Mouse (Mus musculus): Measurements from ENCODE around the gene Trpc7.

The Trpc7 gene

GRCm38 (mm10) chr13:56895893-56896292, at the start of gene Trpc7:
Gene Trpc7 (minus strand): TSS chr13:56895993.
- no peak for DNase-seq (ENCODE audit: low spot score in 2 of 2)

- DNase-seq (ENCODE audit: low spot score in 2 of 2), result no peak
These were observed 43.5 kb upstream of the Trpc7 start for GRCm38 (mm10) chr13:56939261-56939660.

DNA sequence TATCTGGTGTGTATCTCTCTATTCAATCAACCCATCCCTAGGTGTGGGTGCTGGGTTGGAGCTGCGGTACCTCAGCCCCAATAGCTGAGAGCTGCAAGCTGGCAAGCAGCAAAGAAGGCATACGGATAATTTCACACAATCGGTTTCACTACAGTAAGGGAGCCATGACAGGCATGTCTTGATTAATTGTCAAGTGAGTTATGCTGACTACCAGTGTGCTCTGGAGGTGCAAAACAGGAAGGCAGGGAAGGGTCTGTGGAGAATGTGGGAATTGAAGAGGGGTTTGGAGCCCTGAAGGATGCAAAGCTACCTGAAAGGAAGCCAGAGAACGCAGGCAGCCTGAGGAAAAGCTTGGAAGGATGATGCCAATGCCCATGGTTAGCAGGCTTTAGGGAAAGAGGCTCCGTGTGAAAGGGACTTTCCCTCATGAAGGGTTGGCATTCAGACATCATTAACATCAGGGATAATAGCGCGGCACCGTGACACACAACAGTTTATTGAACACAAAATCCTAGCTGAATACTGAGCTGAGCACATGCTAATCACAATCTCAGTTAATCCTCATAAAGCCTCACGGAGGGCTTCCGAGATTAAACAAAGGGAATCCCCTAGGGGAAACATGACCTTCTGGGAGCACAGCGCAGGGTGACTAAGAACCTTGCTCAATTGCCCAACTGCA, 38.2 kb upstream of the Trpc7 start:
- DNase-seq (ENCODE audit: low spot score in 2 of 2), result no peak

- no peak for DNase-seq (ENCODE audit: low spot score in 2 of 2)
These were observed 34.6 kb upstream of the Trpc7 start for GRCm38 (mm10) chr13:56930421-56930820.

DNA sequence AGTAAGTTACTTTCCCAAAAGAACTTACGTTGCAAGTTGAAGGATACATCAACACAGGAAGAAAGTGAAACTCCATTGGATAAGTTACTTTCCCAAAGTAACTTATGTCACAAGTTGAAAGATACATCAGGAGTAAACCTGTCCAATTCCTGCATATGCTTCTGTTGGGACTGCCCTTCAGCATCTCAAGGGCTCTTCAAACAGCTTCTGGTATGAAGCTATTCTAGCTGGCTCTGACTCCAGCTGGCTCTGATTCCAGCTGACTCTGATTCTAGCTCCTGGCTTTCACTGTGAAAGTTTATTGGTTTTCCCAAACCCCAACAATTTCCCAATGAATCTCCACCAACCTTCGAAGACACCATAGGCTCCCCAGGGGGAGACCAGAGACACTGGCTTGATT, 27.2 kb upstream of the Trpc7 start:
- no peak for DNase-seq (ENCODE audit: low spot score in 2 of 2)

DNA sequence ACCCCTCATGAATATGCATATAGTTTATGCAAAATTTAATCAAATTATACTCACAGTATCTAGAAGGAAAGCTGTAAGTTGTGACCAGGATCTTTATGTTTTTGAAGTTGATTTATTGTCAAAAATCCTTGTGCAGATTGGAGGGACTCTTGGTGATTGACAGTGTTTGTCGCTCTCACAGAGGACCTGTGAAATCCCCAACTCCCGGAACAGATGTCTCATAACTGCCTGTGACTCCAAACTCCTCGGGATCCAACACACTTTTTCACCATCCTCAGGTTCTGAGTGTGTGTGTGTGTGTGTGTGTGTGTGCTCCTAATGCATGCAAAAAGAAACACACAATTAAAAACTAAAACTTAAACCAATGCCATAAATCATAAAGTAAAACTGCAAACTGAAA, 25.5 kb upstream of the Trpc7 start:
- no peak for DNase-seq (ENCODE audit: low spot score in 2 of 2)

DNA sequence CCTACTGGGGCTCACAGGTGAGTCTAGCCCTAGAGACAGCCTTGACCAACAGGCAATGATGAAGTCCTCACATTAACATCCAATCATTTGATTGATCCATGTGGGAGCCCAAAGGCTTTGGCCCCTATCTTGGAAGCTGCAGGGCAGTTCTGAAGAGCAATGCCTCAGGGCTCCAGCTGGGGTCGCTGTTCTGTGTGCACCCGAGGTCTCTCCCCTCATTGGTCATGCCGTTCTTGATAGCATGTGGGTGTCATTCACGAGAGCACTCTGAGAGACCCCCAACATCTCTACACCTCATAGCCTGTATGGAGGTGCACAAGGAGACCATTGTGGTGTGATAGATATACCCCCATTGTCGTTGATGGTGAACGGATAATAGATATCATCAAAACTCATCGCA, 18.9 kb upstream of the Trpc7 start:
- no peak for DNase-seq (ENCODE audit: low spot score in 2 of 2)

DNA sequence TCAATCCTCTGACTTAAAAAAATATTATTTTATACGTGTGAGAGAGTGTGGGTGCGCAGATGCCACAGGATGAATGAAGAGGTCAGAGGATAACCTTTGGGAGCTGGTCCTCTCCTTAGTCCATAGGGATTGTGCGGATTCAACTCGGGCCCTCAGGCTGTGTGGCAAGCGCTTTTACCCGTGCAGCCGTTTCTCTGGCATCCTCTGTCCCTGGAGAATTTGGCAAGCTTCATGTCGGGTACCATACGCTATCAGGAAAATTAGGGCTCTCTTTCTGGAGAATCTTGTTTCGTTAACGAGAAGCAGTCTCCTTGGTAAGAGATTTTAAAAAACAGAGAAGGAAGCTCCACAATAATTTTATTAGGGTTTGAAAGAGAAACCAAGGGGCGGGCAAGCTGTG, 15.3 kb upstream of the Trpc7 start:
- no peak for DNase-seq (ENCODE audit: low spot score in 2 of 2)

- no peak for DNase-seq (ENCODE audit: low spot score in 2 of 2)
These were observed 407 bp downstream of the Trpc7 start for GRCm38 (mm10) chr13:56895386-56895785.

DNA sequence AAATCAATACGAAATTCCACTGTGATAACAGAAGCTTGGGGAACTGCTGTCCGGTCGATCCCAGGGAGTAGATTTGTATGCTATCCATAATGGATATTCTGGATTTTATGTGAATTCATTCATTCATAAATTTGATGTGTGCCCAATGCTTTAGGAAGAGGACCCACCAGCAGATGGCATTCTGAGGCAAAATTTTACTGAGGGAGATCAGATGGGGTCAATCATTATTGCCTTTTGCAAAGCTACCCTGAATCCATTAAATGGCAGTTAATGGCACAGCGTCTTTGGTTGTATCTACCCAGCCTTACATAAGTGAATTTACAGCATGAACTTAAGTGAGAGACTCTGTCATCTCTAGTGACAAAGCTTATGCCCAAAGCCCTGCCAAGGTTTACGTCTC, 1.2 kb downstream of the Trpc7 start:
- no peak for DNase-seq (ENCODE audit: low spot score in 2 of 2)

DNA sequence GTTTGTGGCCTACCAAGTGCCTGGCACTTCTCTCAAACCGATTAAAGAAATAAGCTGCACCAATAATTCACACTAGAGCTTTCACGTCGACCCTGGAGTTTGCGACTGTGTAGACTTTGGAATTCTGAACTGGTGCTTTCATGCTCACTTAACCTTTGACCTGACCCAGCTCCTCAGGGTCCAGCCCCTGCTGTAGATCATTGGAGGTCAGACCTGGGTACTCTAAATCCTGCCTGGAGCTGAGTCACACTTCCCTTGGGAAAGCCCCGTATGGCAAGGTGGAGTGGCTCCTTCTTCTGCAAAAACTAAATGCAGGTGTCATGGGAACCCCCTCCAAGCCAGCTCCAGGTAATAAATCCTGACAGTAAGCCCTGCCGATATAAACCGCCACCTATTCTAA, 5.9 kb downstream of the Trpc7 start:
- no peak for DNase-seq (ENCODE audit: low spot score in 2 of 2)

DNA sequence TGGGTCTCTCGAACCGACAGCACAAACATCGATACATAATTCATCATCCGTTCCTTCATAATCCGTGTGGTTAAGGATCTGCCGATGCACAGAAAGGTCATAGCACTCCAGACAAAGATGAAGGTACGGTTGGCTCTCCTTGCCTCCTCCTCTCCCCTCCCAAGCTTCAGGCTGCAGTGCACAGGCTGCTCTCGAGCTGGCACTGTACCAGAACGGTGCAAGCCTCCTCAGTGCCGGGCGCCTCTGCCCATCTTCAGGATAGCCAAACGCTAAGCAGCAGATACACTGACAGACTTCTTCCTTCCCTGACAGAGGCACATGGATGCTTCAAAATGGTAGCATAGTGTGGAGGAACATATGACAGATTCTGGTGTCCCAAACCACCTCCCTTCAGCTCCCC, 12.9 kb downstream of the Trpc7 start:
- DNase-seq (ENCODE audit: low spot score in 2 of 2), result no peak

DNA sequence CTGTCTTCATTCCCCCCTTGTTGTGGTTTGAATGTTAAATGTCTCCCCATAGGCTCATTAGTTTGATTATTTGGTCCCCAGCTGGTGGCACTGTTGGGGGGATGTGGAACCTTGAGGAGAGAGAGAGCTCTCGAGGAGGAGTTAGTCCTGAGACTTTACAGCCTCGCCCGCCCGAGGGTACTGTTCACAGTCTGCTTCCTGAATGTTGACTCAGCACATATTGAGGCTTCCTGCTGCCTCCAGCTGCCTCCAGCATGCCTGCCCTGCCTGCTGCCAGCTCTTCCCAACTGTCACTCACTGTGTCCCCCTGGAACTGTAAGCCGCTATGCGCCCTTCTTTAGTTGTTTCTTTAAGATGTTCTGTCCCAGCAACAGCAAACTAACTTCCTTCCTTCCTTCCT, 31.2 kb downstream of the Trpc7 start:
- no peak for DNase-seq (ENCODE audit: low spot score in 2 of 2)

GRCm38 (mm10) chr13:56862011-56862410, 33.8 kb downstream of the Trpc7 start:
- no peak for DNase-seq (ENCODE audit: low spot score in 2 of 2)

DNA sequence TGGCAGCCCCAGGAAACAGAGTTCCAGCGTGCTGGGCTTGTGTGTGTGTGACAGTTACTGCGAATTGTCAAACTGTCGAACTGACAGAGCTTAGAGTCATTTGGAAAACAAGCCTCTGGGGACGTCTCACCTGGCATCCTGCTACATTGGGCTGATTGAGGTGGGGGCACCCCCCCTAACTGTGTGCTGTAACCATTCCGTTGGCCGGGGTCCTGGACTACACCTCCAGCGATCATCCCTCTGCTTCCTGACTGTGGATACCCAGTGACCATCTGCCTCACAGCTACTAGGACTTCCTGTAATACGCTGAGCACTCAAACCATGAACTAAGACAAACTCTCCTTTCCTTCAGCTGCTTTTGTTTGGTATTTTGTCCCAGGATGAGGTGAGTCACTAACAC, 41.3 kb downstream of the Trpc7 start:
- no peak for DNase-seq (ENCODE audit: low spot score in 2 of 2)

DNA sequence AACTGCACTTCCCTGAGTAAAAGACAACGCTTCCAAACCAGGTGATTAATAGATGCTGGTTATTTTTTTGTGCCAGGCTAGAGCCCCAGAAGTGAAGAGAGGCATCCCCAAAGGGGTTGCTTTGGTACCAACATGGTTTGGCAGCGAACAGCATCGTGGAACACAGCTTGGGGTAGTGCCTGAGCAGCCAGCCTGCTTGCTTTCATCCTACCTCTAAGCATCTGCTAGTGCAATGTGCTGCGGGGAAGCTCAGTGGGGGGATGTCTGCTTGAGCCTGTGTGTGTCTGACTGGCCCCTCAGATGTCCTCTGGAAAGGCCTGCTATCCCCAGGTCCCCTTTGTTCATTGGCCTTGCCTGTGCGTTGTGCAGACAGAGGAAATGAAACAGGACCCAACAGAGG, 42.4 kb downstream of the Trpc7 start:
- DNase-seq (ENCODE audit: low spot score in 2 of 2), result no peak

DNA sequence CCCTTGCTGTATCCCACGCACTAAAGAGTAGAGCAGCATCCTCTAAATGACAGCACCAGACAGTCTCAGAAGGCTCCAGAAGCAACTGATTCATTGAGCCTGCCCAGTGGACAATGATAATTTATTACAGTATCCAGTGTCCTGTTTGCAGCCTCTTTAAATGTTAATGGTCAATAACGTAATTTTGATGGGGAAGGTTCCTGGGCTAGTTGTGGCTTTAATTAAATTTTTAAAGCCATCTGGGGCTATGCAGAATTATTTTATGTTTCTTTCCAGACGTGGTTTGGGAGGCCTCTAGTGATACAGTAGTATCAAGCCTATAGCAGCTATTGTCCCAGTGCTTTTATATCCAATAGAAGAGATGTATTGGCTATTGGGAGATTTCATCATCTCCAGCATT, 49.9 kb downstream of the Trpc7 start:
- no peak for DNase-seq (ENCODE audit: low spot score in 2 of 2)

- no peak for DNase-seq (ENCODE audit: low spot score in 2 of 2)
These were observed 80.3 kb downstream of the Trpc7 start for GRCm38 (mm10) chr13:56815471-56815870.

DNA sequence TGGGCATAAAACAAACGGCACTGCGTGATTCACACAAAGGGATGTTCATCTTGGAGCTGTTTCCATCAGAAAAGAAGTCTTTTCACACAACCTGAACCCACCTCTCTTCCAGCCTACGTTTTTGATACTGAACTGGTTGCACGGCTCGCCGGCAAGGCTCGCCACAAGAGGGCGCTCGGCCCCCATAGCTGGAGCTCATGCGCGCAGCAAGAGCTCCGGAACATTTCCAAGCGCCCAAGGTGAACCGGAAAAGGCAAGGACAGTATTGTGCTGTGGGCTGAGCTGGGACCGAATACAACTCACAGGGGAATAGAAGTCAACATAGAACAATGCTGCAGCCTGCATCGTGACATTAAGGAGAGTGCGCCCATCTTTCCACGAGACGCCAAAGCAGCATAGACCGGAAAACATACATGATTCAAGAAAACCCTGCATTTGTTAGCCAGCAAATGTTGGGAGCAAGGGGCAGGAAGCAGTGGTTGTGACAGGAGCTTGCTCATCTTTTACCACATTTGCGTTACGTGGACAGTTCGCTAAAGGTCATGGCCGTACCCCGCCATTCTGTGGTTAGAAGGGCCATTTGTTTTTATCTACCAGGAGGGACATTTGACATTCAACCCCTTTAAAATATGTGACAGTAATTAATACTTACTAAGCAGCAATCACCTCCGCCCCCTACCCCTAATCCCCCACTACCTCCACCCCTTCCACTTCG, 88.9 kb downstream of the Trpc7 start:
- DNase-seq (ENCODE audit: low spot score in 2 of 2), result peak; percentile 34 to 61

DNA sequence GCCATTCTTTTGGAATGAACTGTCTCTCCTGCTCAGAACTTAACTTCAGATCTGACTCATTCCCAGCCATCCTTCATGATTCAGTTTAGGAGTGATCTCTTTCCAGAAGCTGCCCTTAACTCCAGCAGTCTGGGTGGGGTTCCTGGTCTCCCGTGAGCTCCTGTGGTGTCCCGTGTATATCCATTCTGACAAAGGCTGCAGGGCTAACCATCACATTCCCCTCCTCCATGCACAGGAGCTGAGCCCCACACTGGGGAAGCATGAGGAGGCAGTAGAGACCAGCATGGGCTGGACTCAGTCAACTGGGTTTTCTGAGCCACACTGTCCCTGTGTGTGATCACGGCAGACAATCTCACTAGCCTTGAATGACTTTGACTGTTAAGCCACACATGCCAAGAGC, 90.7 kb downstream of the Trpc7 start:
- no peak for DNase-seq (ENCODE audit: low spot score in 2 of 2)

DNA sequence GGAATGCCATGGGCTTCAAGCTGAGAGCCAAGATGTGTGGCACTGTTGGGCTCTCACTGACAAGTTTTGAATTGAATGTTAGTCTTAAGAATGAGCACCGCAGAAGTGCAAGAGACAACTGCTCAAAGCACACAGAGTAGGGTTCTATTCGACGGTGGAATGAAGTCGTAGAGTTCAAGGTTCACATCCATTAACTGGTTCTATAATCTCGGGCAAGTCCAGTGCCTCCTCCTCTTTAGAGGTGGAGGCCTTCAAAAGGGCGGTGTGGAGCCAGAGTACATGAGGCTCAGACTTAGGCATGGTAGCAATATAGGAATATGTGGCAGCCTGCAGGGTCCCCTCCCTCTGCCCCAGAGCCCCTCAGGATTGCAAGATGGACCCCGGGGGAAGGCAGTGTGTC, 98.3 kb downstream of the Trpc7 start:
- no peak for DNase-seq (ENCODE audit: low spot score in 2 of 2)

- no peak for DNase-seq (ENCODE audit: low spot score in 2 of 2)
These were observed 100.3 kb downstream of the Trpc7 start for GRCm38 (mm10) chr13:56795501-56795900.

GRCm38 (mm10) chr13:56794441-56794840, 101.4 kb downstream of the Trpc7 start:
- DNase-seq (ENCODE audit: low spot score in 2 of 2), result no peak

DNA sequence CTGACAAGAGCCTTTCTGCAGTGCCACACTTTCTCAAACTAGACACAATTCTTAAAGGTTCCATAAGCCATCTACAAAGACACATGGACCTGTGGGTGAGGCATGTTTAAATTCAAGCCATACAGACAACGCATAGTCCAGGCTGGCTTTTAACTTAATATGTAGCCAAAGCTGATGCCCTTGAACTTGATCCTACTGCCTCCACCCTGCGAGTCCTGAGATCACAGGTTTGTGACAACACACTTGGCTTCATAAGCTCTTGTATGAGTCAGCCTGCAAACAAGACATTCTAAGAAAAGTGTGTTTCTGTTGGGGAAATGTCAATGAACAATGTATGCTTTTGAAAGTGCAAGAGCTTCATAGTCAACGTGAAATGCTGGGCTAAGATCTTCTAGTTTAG, 102.9 kb downstream of the Trpc7 start:
- no peak for DNase-seq (ENCODE audit: low spot score in 2 of 2)
